Mouse (Mus musculus): ENCODE results near the gene Dip2a.

GRCm38 (mm10) chr10:76334350-76334749 is 10.7 kb downstream of the Dip2a start:
- no peak for TF ChIP-seq POLR2A (IDR thresholded peaks at IDR 0.05; ENCODE audit: insufficient read length, low read depth)
- no peak for TF ChIP-seq TCF12 (IDR thresholded peaks at IDR 0.05; ENCODE audit: insufficient read depth, poor library complexity, severe bottlenecking)
- TF ChIP-seq USF1 (IDR thresholded peaks at IDR 0.05; ENCODE audit: low read depth), result no peak
- TF ChIP-seq MAX (IDR thresholded peaks at IDR 0.05; ENCODE audit: low read depth), result no peak
- no peak for TF ChIP-seq REST (IDR thresholded peaks at IDR 0.05; ENCODE audit: insufficient read depth, insufficient read length)
- TF ChIP-seq MYOG (IDR thresholded peaks at IDR 0.05; ENCODE audit: control insufficient read depth in 1 of 3, insufficient read depth in 1 of 3, insufficient read length in 2 of 3, low read depth in 2 of 3), result no peak
- no peak for TF ChIP-seq MYOD1 (IDR thresholded peaks at IDR 0.05; ENCODE audit: control insufficient read depth in 1 of 3, insufficient read length in 2 of 3, low read depth in 2 of 3)
